Mouse (Mus musculus) C2C12 (cell line): Measurements from ENCODE around the gene Tlk1. TPM values are rescaled to one million over a fixed set of nuclear protein-coding genes. Genes with fewer than 3 reads are reported as not detected.

Experiments
- H3K27me3 ChIP-seq: one replicate; pipeline ENCODE4 v1.6.1; 2011; ENCODE audit not compliant: control insufficient read depth, insufficient read depth, insufficient read length
- H3K36me3 ChIP-seq: one replicate; pipeline ENCODE4 v1.6.1; 2011; ENCODE audit not compliant: control insufficient read depth, insufficient read depth
- H3K4me3 ChIP-seq: one replicate; pipeline ENCODE4 v1.5.1; 2011; ENCODE audit warnings: mild to moderate bottlenecking, control low read depth; ENCODE audit not compliant: poor library complexity, insufficient read depth, severe bottlenecking
- H3K79me2 ChIP-seq: one replicate; pipeline ENCODE4 v1.6.1; 2011; ENCODE audit not compliant: control insufficient read depth, insufficient read depth
- H3K79me3 ChIP-seq: one replicate; pipeline ENCODE4 v1.6.1; 2011; ENCODE audit warnings: low read depth, control low read depth
- H3ac ChIP-seq: one replicate; pipeline ENCODE3; 2011; ENCODE audit warnings: low read depth; ENCODE audit not compliant: control insufficient read depth, insufficient read length
- CEBPB ChIP-seq: IDR thresholded peaks from one replicate; pipeline ENCODE4 v1.6.1; 2011; ENCODE audit warnings: low read depth, mild to moderate bottlenecking, control low read depth, moderate library complexity
- CTCF ChIP-seq: IDR thresholded peaks from one replicate; pipeline ENCODE4 v1.5.1; 2011; ENCODE audit not compliant: control insufficient read depth, insufficient read depth, insufficient read length
- FOSL1 ChIP-seq: IDR thresholded peaks from one replicate; pipeline ENCODE4 v1.8.0; 2011; ENCODE audit warnings: mild to moderate bottlenecking, low read length; ENCODE audit not compliant: poor library complexity, insufficient read depth, severe bottlenecking
- MAX ChIP-seq: IDR thresholded peaks from one replicate; pipeline ENCODE4 v1.6.1; 2011; ENCODE audit warnings: mild to moderate bottlenecking, control low read depth
- MYOD1 ChIP-seq: IDR thresholded peaks from one replicate; pipeline ENCODE4 v1.6.1; 2011; ENCODE audit warnings: low read depth; ENCODE audit not compliant: control insufficient read depth, insufficient read length
- MYOG ChIP-seq: IDR thresholded peaks from one replicate; pipeline ENCODE4 v1.6.1; 2011; ENCODE audit not compliant: control insufficient read depth, insufficient read length; ENCODE audit errors: extremely low read depth
- USF1 ChIP-seq: IDR thresholded peaks from one replicate; pipeline ENCODE4 v1.6.1; 2011; ENCODE audit warnings: low read depth, mild to moderate bottlenecking, control low read depth, moderate library complexity
- long read RNA-seq, 2 experiments: library from polyadenylated mRNA; unstranded; transcript quantifications; one replicate each; pipeline ENCODE4 v2.0.0; 2019 to 2020
- polyA plus RNA-seq: library from polyadenylated mRNA; unstranded; fragments of >200 nt; fragmentation: generic; extraction: Trizol; gene quantifications from one replicate; pipeline ENCODE4 v1.2.1, GENCODE M21; 2012; ENCODE audit warnings: missing spikeins

Gene Tlk1
- polyA plus RNA-seq = 8.1 TPM
- long read RNA-seq, experiment 1, partial matches to known transcripts = 3 of 4 reads
- long read RNA-seq, experiment 1, other reads (novel, unspliced or antisense) = 1 of 4 reads
- long read RNA-seq, experiment 2, full-length matches to known transcripts = 16 of 24 reads
- long read RNA-seq, experiment 2, partial matches to known transcripts = 3 of 24 reads
- long read RNA-seq, experiment 2, other reads (novel, unspliced or antisense) = 5 of 24 reads

GRCm38 (mm10) chr2:70825371-70826051 lies at the start of gene Tlk1:
Tlk1 (minus strand) TSS chr2:70825728.
- H3K79me2 ChIP-seq = peaks cover 45% of the 10 kb centered on the region
- H3K4me3 ChIP-seq = peak within 1 kb of the TSS; percentile 69
- no peaks in the 10 kb centered on the region for H3K27me3 ChIP-seq
- no peaks in the 10 kb centered on the region for H3K36me3 ChIP-seq
- H3ac ChIP-seq = peak within 1 kb of the TSS; percentile 99
- peaks cover 40% of the 10 kb centered on the region for H3K79me3 ChIP-seq
- TF ChIP-seq MYOG = no peak
- TF ChIP-seq CEBPB = no peak

- Histone ChIP-seq H3ac (no peak overlapping the region), H3K27me3 (peaks cover 13% of the 10 kb centered on the region), H3K79me2 (no peaks in the 10 kb centered on the region), H3K4me3 (no peak overlapping the region), H3K36me3 (no peaks in the 10 kb centered on the region), H3K79me3 (no peaks in the 10 kb centered on the region)
- TF ChIP-seq FOSL1 (no peak), MAX (no peak), CEBPB (no peak), MYOG (no peak), MYOD1 (no peak), USF1 (no peak), CTCF (no peak)
These were observed 49.6 kb upstream of the Tlk1 start for GRCm38 (mm10) chr2:70875129-70875528.

GRCm38 (mm10) chr2:70873168-70873567 lies 47.6 kb upstream of the Tlk1 start:
- H3K79me3 ChIP-seq = no peaks in the 10 kb centered on the region
- no peak overlapping the region for H3K4me3 ChIP-seq
- H3K36me3 ChIP-seq = no peaks in the 10 kb centered on the region
- no peak overlapping the region for H3ac ChIP-seq
- no peak for TF ChIP-seq CTCF
- no peak for TF ChIP-seq CEBPB
- no peak for TF ChIP-seq FOSL1
- TF ChIP-seq MYOD1 = no peak
- no peak for TF ChIP-seq MYOG
- no peak for TF ChIP-seq USF1
- no peak for TF ChIP-seq MAX
- H3K79me2 ChIP-seq = no peaks in the 10 kb centered on the region
- peaks cover 13% of the 10 kb centered on the region for H3K27me3 ChIP-seq

GRCm38 (mm10) chr2:70871466-70872022 lies 46.0 kb upstream of the Tlk1 start:
- H3K79me3 ChIP-seq = no peaks in the 10 kb centered on the region
- H3K4me3 ChIP-seq = no peak overlapping the region
- peaks cover 13% of the 10 kb centered on the region for H3K27me3 ChIP-seq
- no peak overlapping the region for H3ac ChIP-seq
- no peaks in the 10 kb centered on the region for H3K79me2 ChIP-seq
- H3K36me3 ChIP-seq = no peaks in the 10 kb centered on the region
- TF ChIP-seq USF1 (no peak), CTCF (no peak), MYOD1 (no peak), MYOG (no peak), CEBPB (no peak), FOSL1 (no peak), MAX (no peak)

- Histone ChIP-seq H3ac (no peak overlapping the region), H3K79me2 (no peaks in the 10 kb centered on the region), H3K27me3 (peaks cover 13% of the 10 kb centered on the region), H3K79me3 (no peaks in the 10 kb centered on the region), H3K4me3 (no peak overlapping the region), H3K36me3 (no peaks in the 10 kb centered on the region)
- TF ChIP-seq MAX = no peak
- no peak for TF ChIP-seq FOSL1
- TF ChIP-seq CEBPB = no peak
- TF ChIP-seq MYOG = no peak
- no peak for TF ChIP-seq USF1
- TF ChIP-seq CTCF = no peak
- TF ChIP-seq MYOD1 = no peak
These were observed 45.3 kb upstream of the Tlk1 start for GRCm38 (mm10) chr2:70870819-70871218.

GRCm38 (mm10) chr2:70869116-70869515 lies 43.6 kb upstream of the Tlk1 start:
- no peaks in the 10 kb centered on the region for H3K79me3 ChIP-seq
- H3K4me3 ChIP-seq = no peak overlapping the region
- H3K27me3 ChIP-seq = peaks cover 9% of the 10 kb centered on the region
- no peak overlapping the region for H3ac ChIP-seq
- TF ChIP-seq MAX (no peak), CEBPB (no peak), USF1 (no peak), CTCF (no peak)
- H3K79me2 ChIP-seq = no peaks in the 10 kb centered on the region
- H3K36me3 ChIP-seq = no peaks in the 10 kb centered on the region
